Mouse (Mus musculus) gastrocnemius, adult 2 months (tissue): Measurements from ENCODE around the gene Adprh. TPM values are rescaled to one million over a fixed set of nuclear protein-coding genes. Genes with fewer than 3 reads are reported as not detected.
A peak's percentile ranks its signal among the peaks of the same experiment; 100 is the strongest.

Source experiments
- DNase-seq: peaks from one replicate; pipeline ENCODE4 v3.0.0; 2022
- H3K27ac ChIP-seq: fragments of 200-600 bp; 2 replicates; pipeline ENCODE4 v1.8.1; 2022; ENCODE audit warnings: mild to moderate bottlenecking
- H3K4me3 ChIP-seq: fragments of 200-600 bp; 2 replicates; pipeline ENCODE4 v1.8.1; 2022; ENCODE audit warnings: mild to moderate bottlenecking, moderate library complexity
- CTCF ChIP-seq: fragments of 200-600 bp; IDR thresholded peaks from 2 replicates; pipeline ENCODE4 v1.8.1; 2022; ENCODE audit warnings: antibody characterized with exemption, mild to moderate bottlenecking, moderate library complexity
- intact Hi-C: fragments of 180-260 bp; cut with DNase I; formaldehyde crosslinking; loops from one replicate; pipeline ENCODE4 v1.15.1; 2025
- total RNA-seq, 2 experiments: library from RNA; stranded (reverse); gene quantifications; 2 replicates each; pipeline ENCODE4 v1.2.3; 2021

Gene Adprh
- total RNA-seq, 2 experiments from 2014 or later: 17.5 to 20.9 TPM

DNA sequence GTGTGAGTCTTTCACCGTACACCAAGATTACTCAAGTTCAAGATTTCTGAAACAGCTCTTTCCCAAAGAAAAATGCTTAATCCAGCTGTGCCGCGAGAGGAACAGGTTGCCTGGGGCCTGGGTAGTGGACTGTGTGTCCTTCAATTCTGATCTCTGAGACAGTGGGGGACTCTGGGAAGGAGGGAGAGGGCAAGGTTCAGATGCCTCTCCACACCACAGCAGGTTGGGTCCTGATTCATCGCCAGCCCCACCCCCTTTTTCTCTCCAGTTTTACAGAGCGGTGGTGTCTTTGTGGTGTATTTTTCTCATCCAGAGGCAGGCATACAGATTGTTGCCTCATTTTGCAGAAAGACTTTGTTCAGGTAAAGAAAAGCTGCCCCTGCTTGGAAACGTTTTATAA is 54.2 kb downstream of the Adprh start:
- no peak for DNase-seq
- no peak for TF ChIP-seq CTCF
- intact Hi-C loops: loop anchor here (5.0 kb wide), 2 partner anchors 36 to 54 kb away; partner anchors contain the start of genes Adprh and Popdc2

DNA sequence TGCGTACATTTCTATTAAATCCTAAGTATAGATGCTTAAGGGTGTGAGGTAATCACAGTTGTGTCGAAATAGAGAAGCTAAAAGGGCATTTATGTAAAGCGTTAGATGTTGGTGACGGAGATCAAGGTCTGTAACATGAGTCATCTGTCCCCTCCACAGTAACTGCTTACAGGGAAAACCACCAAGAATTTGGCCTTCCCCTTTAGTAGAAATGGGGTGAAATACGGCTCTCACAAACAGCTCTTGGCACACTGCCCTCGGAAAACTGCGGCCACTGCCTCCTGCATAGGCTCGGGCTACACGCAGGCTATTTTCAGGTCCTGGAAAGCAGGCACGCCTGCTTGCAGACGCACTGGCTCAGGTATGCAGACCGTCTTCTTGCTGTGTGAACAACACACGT is 56.3 kb downstream of the Adprh start:
- intact Hi-C loops: loop anchor here (5.0 kb wide), 2 partner anchors 34 to 56 kb away; partner anchors contain the start of genes Adprh and Popdc2
- no peak for TF ChIP-seq CTCF
- peak; percentile 84 for DNase-seq
- Histone ChIP-seq H3K27ac (peak overlapping the region; percentile 86), H3K4me3 (peak overlapping the region; percentile 52)

More for the DNA sequence above, 54.2 kb downstream of the Adprh start:
- H3K27ac ChIP-seq: no peak overlapping the region
- H3K4me3 ChIP-seq: no peak overlapping the region

DNA sequence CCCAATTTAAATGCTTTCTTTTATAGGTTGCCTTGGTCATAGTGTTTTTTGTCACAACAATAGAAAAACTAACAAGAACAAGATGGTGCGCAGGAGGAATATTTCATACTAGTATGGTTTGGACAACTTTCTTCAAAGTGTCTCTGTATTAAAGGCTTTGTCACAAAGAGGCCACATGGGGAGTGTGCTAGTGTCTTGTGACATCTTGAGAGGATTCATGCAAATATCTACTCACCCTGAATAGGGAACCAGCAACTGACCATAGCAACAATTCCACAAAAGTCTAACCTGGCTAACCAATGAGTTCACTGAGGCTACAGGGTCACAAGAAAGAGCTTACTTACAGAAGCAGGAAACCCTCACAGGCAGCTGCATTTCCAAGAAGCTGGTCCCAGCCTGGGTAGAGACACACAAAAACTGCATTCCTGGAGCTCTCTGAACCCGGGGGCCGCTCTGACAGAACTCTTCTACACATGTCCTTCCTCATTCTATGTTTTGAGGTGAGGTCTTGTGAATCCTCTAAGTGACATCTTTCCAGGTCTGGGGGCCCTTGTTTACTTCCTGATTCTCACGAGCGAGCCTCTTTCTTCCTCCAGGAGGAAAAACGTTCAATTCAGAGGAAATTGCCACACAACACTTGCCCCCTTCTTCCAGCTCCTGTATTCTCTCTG is 57.3 kb downstream of the Adprh start:
- no peak for DNase-seq
- Histone ChIP-seq H3K27ac (peak overlapping the region; percentile 86), H3K4me3 (no peak overlapping the region)
- no peak for TF ChIP-seq CTCF
- intact Hi-C loops: loop anchor here (5.0 kb wide), 2 partner anchors 33 to 57 kb away; partner anchors contain the start of genes Adprh and Popdc2

DNA sequence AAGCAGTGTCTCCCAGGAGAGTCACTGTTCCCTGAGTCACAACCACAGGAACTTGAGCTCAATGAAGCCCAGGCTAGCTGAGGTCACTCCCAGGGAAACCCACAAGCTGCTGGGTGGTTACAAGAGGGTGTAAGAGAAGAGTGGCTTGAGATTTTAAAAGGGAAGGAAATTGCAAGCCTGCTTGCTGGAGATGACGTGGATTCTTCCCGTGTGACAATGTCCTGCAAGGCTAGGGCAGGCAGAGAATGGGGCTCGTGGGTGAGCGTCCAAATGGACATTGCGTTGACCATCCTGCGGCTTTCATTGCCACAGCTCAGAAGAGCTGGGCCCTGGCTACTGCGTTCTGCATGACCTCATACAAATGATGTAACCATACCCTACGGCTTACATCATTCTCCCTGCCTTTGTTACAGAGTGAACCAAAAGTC is 58.3 kb downstream of the Adprh start:
- Histone ChIP-seq H3K27ac (peak overlapping the region; percentile 58), H3K4me3 (no peak overlapping the region)
- no peak for DNase-seq
- TF ChIP-seq CTCF: no peak
- intact Hi-C loops: no loop called here

Other genes starting within 250 kb of the Adprh start
- not detected for gene Nr1i2, start 157.9 kb downstream of the Adprh start, total RNA-seq
- gene Maats1, start 110.6 kb downstream of the Adprh start, total RNA-seq: not detected
- 100 to 1,000 TPM; 138 to 190 TPM for gene Cox17, start 105.7 kb downstream of the Adprh start, total RNA-seq
- gene Gm21987, start 105.7 kb downstream of the Adprh start, total RNA-seq: not detected
- 10 to 100 TPM; 55.5 to 61.6 TPM for gene Popdc2, start 90.5 kb downstream of the Adprh start, total RNA-seq
- gene Pla1a, start 19.6 kb downstream of the Adprh start, total RNA-seq: 1 to 10 TPM; 5.3 to 6.3 TPM
- under 1 TPM; 0.13 to 0.31 TPM for gene Cd80, start 2.9 kb upstream of the Adprh start, total RNA-seq
- 10 to 100 TPM; 40.9 to 54.9 TPM for gene Timmdc1, start 70.0 kb upstream of the Adprh start, total RNA-seq
- gene Poglut1, start 97.6 kb upstream of the Adprh start, total RNA-seq: 1 to 10 TPM; 8.5 TPM
- 10 to 100 TPM; 17.4 to 20.7 TPM for gene Tmem39a, start 106.0 kb upstream of the Adprh start, total RNA-seq